Mouse (Mus musculus) urinary bladder, adult 18-20 months (tissue): ENCODE results near the gene Opn1sw.
"Not testable (repeated sequence)": the region's sequence is repeated elsewhere in the genome, so short reads cannot be mapped to it uniquely, and the experiment has no call there.

Experiments
- DNase-seq, 2 experiments: peaks; one replicate each; pipeline ENCODE4 v3.0.0; 2022; ENCODE audit warnings: low spot score in 2 of 2, mixed read lengths in 2 of 2

The Opn1sw gene

DNA sequence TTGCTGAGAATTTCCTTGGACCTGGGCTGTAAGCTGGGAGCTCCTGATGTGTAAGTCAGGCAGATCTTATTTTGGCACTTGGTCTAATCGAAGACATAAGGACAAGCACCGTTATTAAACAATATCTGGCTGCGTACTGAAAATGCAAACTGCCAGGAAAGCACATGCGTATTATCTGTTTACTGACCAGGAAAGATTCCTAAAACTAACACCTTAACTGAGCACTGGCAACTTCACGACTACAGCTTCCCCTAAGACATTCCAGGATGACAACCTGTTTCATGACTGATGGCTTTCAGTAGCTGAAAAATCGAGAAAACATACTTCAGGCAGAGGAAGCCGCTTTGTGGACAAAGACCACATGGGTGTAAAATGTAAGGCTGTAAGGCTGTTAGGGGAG, 41.1 kb downstream of the Opn1sw start:
- DNase-seq: no peak

DNA sequence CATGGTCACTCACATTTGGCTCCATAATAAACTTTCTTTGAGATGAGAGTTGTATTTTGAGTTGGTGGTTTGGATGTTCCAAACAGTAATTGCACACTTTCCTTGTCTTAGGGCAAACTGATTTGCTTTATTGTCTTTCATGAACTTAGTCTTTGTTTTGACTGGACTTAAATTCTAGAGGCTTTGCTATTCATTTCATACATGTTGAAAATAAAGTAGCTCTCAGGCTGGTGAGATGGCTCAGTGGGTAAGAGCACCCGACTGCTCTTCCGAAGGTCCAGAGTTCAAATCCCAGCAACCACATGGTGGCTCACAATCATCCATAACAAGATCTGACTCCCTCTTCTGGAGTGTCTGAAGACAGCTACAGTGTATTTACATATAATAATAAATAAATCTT, 41.8 kb downstream of the Opn1sw start:
- not testable (repeated sequence) for DNase-seq

DNA sequence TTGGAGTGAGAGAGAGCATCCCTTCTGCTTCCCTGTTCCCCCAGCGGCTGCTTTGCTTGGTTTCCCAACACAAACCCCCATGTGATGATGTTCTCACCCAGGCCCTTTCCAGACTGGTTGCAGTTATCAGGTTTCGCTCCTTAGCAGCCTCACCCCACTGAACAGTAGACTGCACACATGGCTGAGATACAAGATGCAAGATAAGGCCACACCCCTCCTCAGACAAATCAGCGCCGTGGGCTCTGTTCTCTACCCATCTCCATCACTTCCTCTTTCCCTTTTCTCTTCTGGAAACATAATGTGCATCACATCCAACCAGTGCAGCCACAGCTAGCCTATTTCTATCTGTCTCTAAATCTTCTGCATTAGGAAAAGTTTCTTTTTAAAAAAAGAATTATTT, 58.8 kb downstream of the Opn1sw start:
- DNase-seq: no peak

DNA sequence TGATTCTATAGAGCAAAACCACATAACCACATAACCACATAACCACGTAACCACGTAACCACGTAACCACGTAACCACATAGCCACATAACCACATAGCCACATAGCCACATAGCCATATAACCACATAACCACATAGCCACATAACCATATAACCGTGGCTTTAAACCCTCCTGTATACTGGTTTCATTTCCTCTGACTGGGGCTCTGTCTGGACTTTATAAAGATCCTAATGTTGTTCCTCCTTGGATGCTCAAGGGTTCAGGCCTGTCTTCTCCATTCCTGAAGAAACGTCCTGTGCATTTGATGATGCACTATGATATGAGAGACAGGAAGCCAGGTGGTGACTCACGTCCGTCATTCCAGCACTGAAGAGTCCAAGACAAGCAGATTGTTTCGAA, 61.3 kb downstream of the Opn1sw start:
- DNase-seq: no peak
